Mouse (Mus musculus): ENCODE measurements around the gene Olfr859.
"Not testable (repeated sequence)": the region's sequence is repeated elsewhere in the genome, so short reads cannot be mapped to it uniquely, and the experiment has no call there.

The Olfr859 gene

DNA sequence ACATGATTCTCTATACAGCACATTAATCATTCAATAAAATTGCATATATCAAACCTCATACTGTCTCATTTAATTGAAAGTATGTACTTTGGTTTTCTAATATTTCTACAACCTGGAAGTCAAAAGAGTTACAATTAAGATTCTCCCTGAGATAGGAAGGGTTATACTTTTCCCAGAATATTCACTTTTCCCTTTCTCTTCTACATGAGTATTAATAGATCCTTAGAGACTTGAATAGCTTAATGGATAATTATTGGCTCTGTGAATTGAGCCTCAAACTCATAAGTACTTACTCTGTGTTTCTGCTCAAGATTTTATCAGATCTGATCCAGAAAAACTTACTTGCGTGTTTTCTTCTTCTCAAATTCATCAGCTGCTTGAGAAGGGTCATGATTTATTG lies at the start of gene Olfr859:
TSS of gene Olfr859 (plus strand) at position 301 of the 400 bp plus-strand sequence.
- DNase-seq (ENCODE audit: low spot score in 2 of 2) = not testable (repeated sequence)

DNA sequence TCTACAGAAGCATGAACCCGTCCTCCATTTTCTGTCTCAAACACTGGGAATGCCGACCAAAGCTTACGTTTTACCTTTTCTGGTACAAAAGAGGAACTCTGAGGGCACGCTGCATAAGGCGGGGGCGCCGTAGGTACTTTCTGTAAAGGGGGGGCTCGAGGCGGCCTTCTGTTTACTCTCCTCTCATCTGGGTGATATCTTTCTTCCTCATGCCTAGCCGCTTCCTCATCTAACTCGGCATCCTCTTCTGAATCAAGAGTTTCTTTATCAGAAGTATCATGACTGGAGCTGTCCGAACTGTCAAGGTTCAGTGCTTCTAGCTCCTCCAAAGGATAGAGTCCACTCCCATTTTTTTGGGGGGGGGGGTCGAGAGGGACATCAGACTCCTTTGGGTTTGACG lies 35.6 kb upstream of the Olfr859 start:
- no peak for DNase-seq (ENCODE audit: low spot score in 2 of 2)

DNA sequence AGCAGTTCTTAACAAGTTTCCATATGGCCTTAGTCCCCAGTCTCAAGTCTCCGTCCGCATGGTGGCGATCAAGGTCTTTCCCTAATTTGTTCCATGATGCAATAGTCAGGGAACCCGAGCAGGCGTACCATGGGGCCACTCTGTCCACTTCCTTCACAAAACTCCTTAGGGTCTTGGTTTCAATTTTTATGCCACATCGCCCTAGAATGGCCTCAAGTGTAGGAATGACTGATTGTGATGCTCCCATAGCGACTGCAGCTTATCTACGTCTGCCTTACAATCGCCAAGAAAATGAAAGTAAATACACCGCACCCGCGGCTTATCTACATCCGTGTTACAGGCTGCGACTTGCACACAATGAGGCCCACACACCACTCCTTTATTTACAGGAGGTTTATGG lies 35.0 kb upstream of the Olfr859 start:
- no peak for DNase-seq (ENCODE audit: low spot score in 2 of 2)

DNA sequence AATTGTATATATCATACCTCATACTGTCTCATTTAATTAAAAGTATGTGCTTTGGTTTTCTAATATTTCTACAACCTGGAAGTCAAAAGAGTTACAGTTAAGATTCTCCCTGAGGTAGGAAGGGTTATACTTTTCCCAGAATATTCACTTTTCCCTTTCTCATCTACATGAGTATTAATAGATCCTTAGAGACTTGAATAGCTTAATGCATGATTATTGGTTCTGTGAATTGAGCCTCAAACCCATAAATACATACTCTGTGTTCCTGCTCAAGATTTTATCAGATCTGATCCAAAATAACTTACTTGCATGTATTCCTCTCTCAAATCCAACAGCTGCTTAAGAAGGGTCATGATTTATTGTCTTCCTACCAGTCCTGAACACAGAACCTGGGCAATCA lies 24.7 kb upstream of the Olfr859 start, which contains the start of gene Olfr58:
TSS of gene Olfr58 (plus strand) at position 301 of the 400 bp plus-strand sequence.
- DNase-seq (ENCODE audit: low spot score in 2 of 2) = no peak

DNA sequence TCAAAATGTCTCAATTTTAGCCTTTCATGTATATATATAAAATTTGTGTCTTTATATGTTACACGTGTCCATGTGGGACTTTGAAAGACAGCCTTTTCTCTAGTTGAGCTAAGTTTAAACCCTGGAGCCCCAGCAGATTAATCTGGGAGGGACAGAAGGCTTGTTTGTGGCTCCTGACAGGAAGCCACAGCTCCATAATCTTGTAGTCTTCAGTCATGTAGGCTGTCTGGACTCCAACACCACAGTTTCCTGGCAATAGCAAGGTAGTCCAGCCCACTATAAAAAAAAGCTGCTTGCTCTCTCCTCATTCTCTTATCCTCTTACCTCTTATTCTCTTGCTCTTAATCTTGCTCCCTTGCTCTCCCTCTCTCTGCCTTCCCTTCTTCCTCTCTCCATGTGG lies 1.7 kb upstream of the Olfr859 start:
- no peak for DNase-seq (ENCODE audit: low spot score in 2 of 2)

DNA sequence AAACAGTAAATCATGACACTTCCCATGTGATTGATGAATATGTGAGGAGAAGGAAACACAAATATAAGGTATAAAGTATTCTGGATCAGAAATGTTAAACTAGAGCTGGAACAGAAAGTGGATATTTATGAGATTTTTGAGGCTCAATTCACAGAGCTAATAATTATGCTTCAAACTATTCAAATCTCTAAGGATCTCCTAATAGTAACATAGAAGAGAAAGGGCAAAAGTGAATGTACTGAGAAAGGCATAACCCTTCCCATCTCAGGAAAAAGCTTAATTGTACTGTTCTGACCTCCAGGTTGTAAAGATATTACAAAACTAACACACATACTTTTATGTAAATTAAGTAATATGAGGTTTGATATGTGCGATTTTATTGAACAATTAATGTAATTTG lies 44.9 kb downstream of the Olfr859 start, which contains the start of gene Olfr860:
TSS of gene Olfr860 (minus strand) at position 101 of the 400 bp plus-strand sequence.
- no peak for DNase-seq (ENCODE audit: low spot score in 2 of 2)
